Mouse (Mus musculus) CH12.LX (cell line): ENCODE data around the gene Ap1ar.

ENCODE experiments used
- CTCF ChIP-seq, 2 experiments: IDR thresholded peaks in 1 of 2; conservative IDR thresholded peaks in 1 of 2; 2 replicates each; pipeline ENCODE4 v1.5.1; 2011 to 2012; ENCODE audit warnings: low read depth in 2 of 2, low read length in 2 of 2, improper control_type of control experiment in 1 of 2, inconsistent platforms in 1 of 2, mild to moderate bottlenecking in 1 of 2, moderate library complexity in 1 of 2
- E2F4 ChIP-seq: IDR thresholded peaks from 2 replicates; pipeline ENCODE4 v1.6.1; 2011; ENCODE audit warnings: low read depth, low read length, improper control_type of control experiment; ENCODE audit not compliant: insufficient replicate concordance
- EP300 ChIP-seq: IDR thresholded peaks from 2 replicates; pipeline ENCODE4 v1.6.1; 2011; ENCODE audit warnings: low read length, improper control_type of control experiment
- RAD21 ChIP-seq: IDR thresholded peaks from 2 replicates; pipeline ENCODE4 v1.6.1; 2011; ENCODE audit warnings: low read depth, mild to moderate bottlenecking, low read length, improper control_type of control experiment, moderate library complexity
- UBTF ChIP-seq: IDR thresholded peaks from 2 replicates; pipeline ENCODE4 v1.6.1; 2012; ENCODE audit warnings: low read depth, mild to moderate bottlenecking, inconsistent platforms, low read length, improper control_type of control experiment, moderate library complexity

- TF ChIP-seq E2F4 (no peak), RAD21 (no peak), CTCF (conservative IDR thresholded peaks at IDR 0.05 in 1 of 2, IDR thresholded peaks at IDR 0.05 in 1 of 2; ENCODE audit: low read depth in 2 of 2, low read length in 2 of 2) (no peak), UBTF (no peak), EP300 (no peak)
Measured at GRCm38 (mm10) chr3:127861340-127861739, 24.0 kb upstream of the Ap1ar start.
